Mouse (Mus musculus): Measurements from ENCODE around the gene Dok1.

- TF ChIP-seq EP300 (IDR thresholded peaks at IDR 0.05; ENCODE audit: low read depth in 1 of 2, low read length in 2 of 2), result no peak
- TF ChIP-seq TBP (IDR thresholded peaks at IDR 0.05; ENCODE audit: low read depth, low read length), result no peak
These were observed 3.5 kb downstream of the Dok1 start for GRCm38 (mm10) chr6:83029777-83030176.
